ENCODE assay signal across 23 mouse cellular contexts in the genomic region with DNA sequence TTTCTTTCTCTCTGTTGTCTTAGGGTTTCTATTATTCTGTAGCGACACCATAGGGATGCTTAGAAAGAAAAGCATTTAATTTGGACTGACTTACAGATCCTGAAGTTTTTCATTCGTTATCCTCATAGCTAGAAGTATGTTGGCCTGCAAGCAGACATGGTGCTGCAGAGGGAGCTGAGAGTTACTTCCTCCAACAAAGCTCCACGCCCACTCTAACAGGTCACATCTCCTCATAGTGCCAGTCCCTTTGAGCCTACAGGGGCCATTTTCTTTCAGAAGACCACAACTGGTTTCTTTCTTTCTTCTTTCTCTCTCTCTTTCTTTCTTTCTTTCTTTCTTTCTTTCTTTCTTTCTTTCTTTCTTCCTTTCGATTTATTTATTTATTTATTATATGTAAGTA. TPM values are rescaled to one million over a fixed set of nuclear protein-coding genes. Genes with fewer than 3 reads are reported as not detected.
DNase-seq lines count a peak whose midpoint lies in the region; ATAC-seq and TF ChIP-seq lines count a peak whose summit lies in the region.
"Had no signal": no experiment of that assay in that cellular context is flagged by ENCODE, and none has a peak within 500 bp of the region (broad histone marks: within the 10 kb centered on the region; RNA-seq: fewer than 3 reads in every experiment).

No protein-coding gene starts in this region.

- H3K27ac ChIP-seq in kidney, adult 2 months (ENCODE audit: insufficient read depth, low read depth, low read length) = no peak overlapping the region
- H3K27ac ChIP-seq: embryonic facial prominence, embryonic 13.5 days; embryonic facial prominence, embryonic 15.5 days; forebrain, embryonic 10.5 days; forebrain, embryonic 12.5 days had no signal

- no peak overlapping the region for H3K4me3 ChIP-seq in kidney, adult 2 months (ENCODE audit: insufficient read depth, low read depth, low read length)
- H3K4me3 ChIP-seq: embryonic facial prominence, embryonic 13.5 days; embryonic facial prominence, embryonic 15.5 days; erythroblast, embryonic 14.5 days; forebrain, embryonic 10.5 days; forebrain, embryonic 12.5 days had no signal

- no peaks in the 10 kb centered on the region; the same call in 1 of the 2 replicates for H3K27me3 ChIP-seq in kidney, adult 2 months (replicated peaks; ENCODE audit: control insufficient read depth, insufficient read depth, low read length)
- H3K27me3 ChIP-seq: embryonic facial prominence, embryonic 13.5 days; embryonic facial prominence, embryonic 15.5 days; forebrain, embryonic 12.5 days had no signal

- ATAC-seq in granulocyte monocyte progenitor cell, adult 5-6 weeks (replicated peaks; ENCODE audit: poor library complexity, severe bottlenecking) = peak; percentile 43; the same call in 1 of the 2 replicates
- ATAC-seq in megakaryocyte progenitor cell, adult 5-6 weeks (replicated peaks; ENCODE audit: poor library complexity) = peak; percentile 59
- ATAC-seq: forebrain, embryonic 14.5 days; forebrain, embryonic 16.5 days; Patski had no signal

- H3K36me3 ChIP-seq in kidney, adult 2 months (ENCODE audit: control insufficient read depth, insufficient read depth, low read length) = no peaks in the 10 kb centered on the region
- H3K36me3 ChIP-seq: embryonic facial prominence, embryonic 13.5 days; embryonic facial prominence, embryonic 15.5 days; forebrain, embryonic 10.5 days; forebrain, embryonic 12.5 days had no signal

- no peak for TF ChIP-seq POLR2A in kidney, adult 2 months (IDR thresholded peaks at IDR 0.05; ENCODE audit: low read depth, low read length)

- no peaks in the 10 kb centered on the region for H3K4me1 ChIP-seq in kidney, adult 2 months (ENCODE audit: control insufficient read depth, insufficient read depth, low read length)
- H3K4me1 ChIP-seq: embryonic facial prominence, embryonic 13.5 days; embryonic facial prominence, embryonic 15.5 days; forebrain, embryonic 10.5 days; forebrain, embryonic 12.5 days had no signal

- TF ChIP-seq CTCF in kidney, adult 2 months (conservative IDR thresholded peaks at IDR 0.05; ENCODE audit: insufficient read depth, insufficient read length, low read depth, low read length) = no peak

- WGBS in kidney, adult 2 months = 86% methylated on average over 4 of the region's 4 CpGs

- DNase-seq in 416B (ENCODE audit: low read depth) = peak; percentile 36
- no peak for DNase-seq in kidney, adult 2 months
- DNase-seq in T-cell, adult 2 months (ENCODE audit: low spot score) = no peak
- DNase-seq: adrenal gland, adult 2 months; adrenal gland, postnatal 10 days; adrenal gland, postnatal 25 days; cerebellum, adult 11 months; cerebellum, adult 18-20 months; cerebellum, adult 8-10 months; cerebellum, adult 9-11 months; cerebellum, postnatal 14 days; cerebellum, postnatal 36 days; embryo, embryonic 11 days had no signal

RNA-seq across cellular contexts. Expression of a gene that starts 8.0 kb away (rescaled TPM):
- 5.8 and 11.2 TPM in 2 replicates for total RNA-seq in granulocyte monocyte progenitor cell, adult 5-6 weeks (2014; fragmentation: Nextera tagmentation)
- 7.7 and 10.4 TPM in 2 replicates for total RNA-seq in granulocyte monocyte progenitor cell, adult 5-6 weeks (2017)
- 4.0 and 5.4 TPM in 2 replicates for total RNA-seq in megakaryocyte progenitor cell, adult 5-6 weeks (2015)
- total RNA-seq in megakaryocyte progenitor cell, adult 5-6 weeks (2017) = 8.7 and 9.0 TPM in 2 replicates
- 11.7 and 11.8 TPM in 2 replicates for polyA plus RNA-seq in kidney, adult 2 months (2012; rRNA removed)
